Mouse (Mus musculus) brain, embryonic 14.5 days (tissue): ENCODE data around the gene Hcls1.

Experiments
- CTCF ChIP-seq: fragments of 200-500 bp; IDR thresholded peaks from 2 replicates; pipeline ENCODE4 v1.5.1; 2012; ENCODE audit warnings: inconsistent platforms, mild to moderate bottlenecking, moderate library complexity, borderline replicate concordance; ENCODE audit not compliant: insufficient read depth, insufficient read length; ENCODE audit errors: extremely low read depth
- POLR2A ChIP-seq: fragments of 200-500 bp; IDR thresholded peaks from 2 replicates; pipeline ENCODE4 v1.6.1; 2012; ENCODE audit warnings: mild to moderate bottlenecking, inconsistent platforms, borderline replicate concordance; ENCODE audit not compliant: poor library complexity, insufficient read depth, insufficient read length, severe bottlenecking; ENCODE audit errors: extremely low read depth

GRCm38 (mm10) chr16:37010370-37010769 is 75.6 kb downstream of the Hcls1 start:
- no peak for TF ChIP-seq POLR2A
- TF ChIP-seq CTCF = peak; percentile 34
